Comparison of ENCODE assay signal across 13 mouse cellular contexts in genomic region chr6:112971116-112971768, GRCm38 (mm10). TPM values are rescaled to one million over a fixed set of nuclear protein-coding genes. Genes with fewer than 3 reads are reported as not detected.
DNase-seq lines count a peak whose midpoint lies in the region; ATAC-seq and TF ChIP-seq lines count a peak whose summit lies in the region.
"Had no signal": no experiment of that assay in that cellular context is flagged by ENCODE, and none has a peak within 500 bp of the region (broad histone marks: within the 10 kb centered on the region; RNA-seq: fewer than 3 reads in every experiment).

No protein-coding gene starts in this region.

- no peaks in the 10 kb centered on the region for H3K36me3 ChIP-seq in embryonic facial prominence, embryonic 12.5 days
- no peaks in the 10 kb centered on the region for H3K36me3 ChIP-seq in hindbrain, embryonic 15.5 days
- H3K36me3 ChIP-seq in midbrain, embryonic 16.5 days (ENCODE audit: control insufficient read depth, insufficient read depth, low read length): no peaks in the 10 kb centered on the region
- H3K36me3 ChIP-seq: liver, embryonic 15.5 days had no signal

- peak; percentile 60 for TF ChIP-seq CTCF in layer of hippocampus, adult 2 months (conservative IDR thresholded peaks at IDR 0.05)

- peak overlapping the region; percentile 90 for H3K27ac ChIP-seq in layer of hippocampus, adult 2 months
- H3K27ac ChIP-seq in embryonic facial prominence, embryonic 12.5 days: 0 out of 2 replicates have a peak overlapping the region, but pooled peaks have one; percentile 1
- H3K27ac ChIP-seq in hindbrain, embryonic 15.5 days (replicated peaks): peak overlapping the region; percentile 86
- H3K27ac ChIP-seq in midbrain, embryonic 16.5 days (ENCODE audit: low read length): peak overlapping the region; percentile 81
- H3K27ac ChIP-seq: liver, embryonic 15.5 days; stomach, postnatal 0 days had no signal

- no peak for ATAC-seq in embryonic facial prominence, embryonic 12.5 days (ENCODE audit: insufficient number of reproducible peaks, insufficient read depth, low FRiP score, low TSS enrichment)
- ATAC-seq in hindbrain, embryonic 15.5 days (ENCODE audit: low FRiP score, low read depth): no peak
- ATAC-seq in midbrain, embryonic 16.5 days: no peak
- no peak for ATAC-seq in erythroblast, adult 5-6 weeks (replicated peaks; ENCODE audit: low FRiP score, poor library complexity, severe bottlenecking)
- ATAC-seq: CD4-positive, CD25-positive, alpha-beta regulatory T cell, adult 4 months had no signal

- no peaks in the 10 kb centered on the region for H3K9me3 ChIP-seq in embryonic facial prominence, embryonic 12.5 days
- no peaks in the 10 kb centered on the region for H3K9me3 ChIP-seq in hindbrain, embryonic 15.5 days
- no peaks in the 10 kb centered on the region for H3K9me3 ChIP-seq in midbrain, embryonic 16.5 days (replicated peaks; ENCODE audit: control insufficient read depth, low read length, poor library complexity, severe bottlenecking)
- H3K9me3 ChIP-seq: liver, embryonic 15.5 days had no signal

- 36% methylated on average over 6 of the region's 6 CpGs for WGBS in embryonic facial prominence, embryonic 12.5 days
- 18% methylated on average over 6 of the region's 6 CpGs for WGBS in hindbrain, embryonic 15.5 days
- 10% methylated on average over 6 of the region's 6 CpGs for WGBS in midbrain, embryonic 16.5 days

- H3K4me1 ChIP-seq in embryonic facial prominence, embryonic 12.5 days: peaks cover 31% of the 10 kb centered on the region
- peaks cover 54% of the 10 kb centered on the region for H3K4me1 ChIP-seq in hindbrain, embryonic 15.5 days (replicated peaks)
- H3K4me1 ChIP-seq in midbrain, embryonic 16.5 days (ENCODE audit: control insufficient read depth, insufficient read depth, low read length): peaks cover 39% of the 10 kb centered on the region

- no peak overlapping the region for H3K4me2 ChIP-seq in embryonic facial prominence, embryonic 12.5 days (replicated peaks)
- H3K4me2 ChIP-seq in hindbrain, embryonic 15.5 days: peak overlapping the region; percentile 33; the same call in 1 of the 2 replicates
- 0 out of 2 replicates have a peak overlapping the region, but pooled peaks have one; percentile 15 for H3K4me2 ChIP-seq in midbrain, embryonic 16.5 days (ENCODE audit: low read length)

- no peak overlapping the region for H3K9ac ChIP-seq in embryonic facial prominence, embryonic 12.5 days
- H3K9ac ChIP-seq in hindbrain, embryonic 15.5 days: no peak overlapping the region
- H3K9ac ChIP-seq in midbrain, embryonic 16.5 days (ENCODE audit: low read depth, low read length): no peak overlapping the region
- H3K9ac ChIP-seq: liver, embryonic 15.5 days had no signal

- no peaks in the 10 kb centered on the region for H3K27me3 ChIP-seq in embryonic facial prominence, embryonic 12.5 days
- H3K27me3 ChIP-seq in hindbrain, embryonic 15.5 days: no peaks in the 10 kb centered on the region
- no peaks in the 10 kb centered on the region for H3K27me3 ChIP-seq in midbrain, embryonic 16.5 days (ENCODE audit: control insufficient read depth, insufficient read depth, low read depth, low read length)
- H3K27me3 ChIP-seq: liver, embryonic 15.5 days had no signal

- no peak overlapping the region for H3K4me3 ChIP-seq in layer of hippocampus, adult 2 months
- no peak overlapping the region for H3K4me3 ChIP-seq in embryonic facial prominence, embryonic 12.5 days
- no peak overlapping the region for H3K4me3 ChIP-seq in hindbrain, embryonic 15.5 days
- no peak overlapping the region for H3K4me3 ChIP-seq in midbrain, embryonic 16.5 days (ENCODE audit: low read depth, low read length)
- H3K4me3 ChIP-seq: liver, embryonic 15.5 days had no signal

- DNase-seq in layer of hippocampus, adult 2 months (ENCODE audit: low spot score in 2 of 2): no peak
- DNase-seq in layer of hippocampus, adult 18-20 months (ENCODE audit: low spot score in 2 of 2): no peak
- no peak for DNase-seq in ovary, postnatal 14 days (ENCODE audit: low spot score)
- no peak for DNase-seq in right cerebral cortex, adult 18-20 months
- DNase-seq: kidney, adult 8-10 months; right cerebral cortex, postnatal 14 days had no signal

RNA-seq across cellular contexts. Expression of gene Srgap3, which starts 24.2 kb away (rescaled TPM):
- total RNA-seq in layer of hippocampus, adult 2 months (2021): 100 to 1,000 TPM; 288 to 291 TPM
- 100 to 1,000 TPM; 276 to 280 TPM for total RNA-seq in layer of hippocampus, adult 18-20 months (2021)
- polyA plus RNA-seq in embryonic facial prominence, embryonic 12.5 days (2016; fragmentation: Nextera tagmentation; extraction: Ambion mirVana): 8.9 and 9.0 TPM in 2 replicates
- 30.5 and 36.8 TPM in 2 replicates for polyA plus RNA-seq in hindbrain, embryonic 15.5 days (2015; fragmentation: Nextera tagmentation; extraction: Ambion mirVana)
- 37.4 and 38.6 TPM in 2 replicates for polyA plus RNA-seq in midbrain, embryonic 16.5 days (2015; fragmentation: Nextera tagmentation; extraction: Ambion mirVana)
- total RNA-seq in erythroblast, adult 5-6 weeks (2015; ENCODE audit: low replicate concordance): 0.63 TPM in 1 of 2 replicates, not detected in the other
- total RNA-seq in erythroblast, adult 5-6 weeks (2017; ENCODE audit: low replicate concordance): 0.09 and 0.14 TPM in 2 replicates

Comparison
In these comparisons a context has a peak if more than half of its experiments do, and no peak if none do; other contexts are left out.
1. H3K27ac ChIP-seq: peak in every context shown above with its lines; median percentile 90 in layer of hippocampus, adult 2 months; 86 in hindbrain, embryonic 15.5 days; 81 in midbrain, embryonic 16.5 days; 1 in embryonic facial prominence, embryonic 12.5 days.
2. RNA of gene Srgap3, which starts 24.2 kb away (total RNA-seq): 288 to 291 TPM in layer of hippocampus, adult 2 months and 276 to 280 TPM in layer of hippocampus, adult 18-20 months; 0.09 to 0.63 TPM in erythroblast, adult 5-6 weeks; every median in the first group is over 100 times any median in the second.